Mouse (Mus musculus): ENCODE data around the gene Trpc5. TPM values are rescaled to one million over a fixed set of nuclear protein-coding genes. Genes with fewer than 3 reads are reported as not detected.
A peak's percentile ranks its signal among the peaks of the same experiment; 100 is the strongest.

Trpc5 gene
- polyA plus RNA-seq, 1 experiment, result not detected

GRCm38 (mm10) chrX:144335332-144336015, 352.5 kb downstream of the Trpc5 start:
- TF ChIP-seq CTCF (IDR thresholded peaks at IDR 0.05; ENCODE audit: low read depth, low read length), result no peak
- no peak for TF ChIP-seq POLR2A (IDR thresholded peaks at IDR 0.05; ENCODE audit: insufficient read depth, low read length)
- H3K9ac ChIP-seq (ENCODE audit: low read depth, poor library complexity, severe bottlenecking), result peak overlapping the region; percentile 77; the same call in 1 of the 2 replicates
- H3K27me3 ChIP-seq (ENCODE audit: control insufficient read depth, insufficient read depth, low read length, poor library complexity, severe bottlenecking), result no peaks in the 10 kb centered on the region
- H3K4me1 ChIP-seq (ENCODE audit: control insufficient read depth, insufficient read depth, low read length), result no peaks in the 10 kb centered on the region
- no peaks in the 10 kb centered on the region for H3K9me3 ChIP-seq (replicated peaks; ENCODE audit: control insufficient read depth, insufficient read depth, low read length, poor library complexity, severe bottlenecking)
- H3K27ac ChIP-seq (ENCODE audit: insufficient read depth, low read length), result peak overlapping the region; percentile 100
- H3K4me3 ChIP-seq (ENCODE audit: low read depth, low read length), result peak overlapping the region; percentile 60
- peaks cover 3% of the 10 kb centered on the region for H3K36me3 ChIP-seq (ENCODE audit: control insufficient read depth, insufficient read depth, low read length, poor library complexity, severe bottlenecking)

Other genes starting within 250 kb of the Trpc5 start
- gene Trpc5os, start 231.6 kb downstream of the Trpc5 start, polyA plus RNA-seq (2011; ENCODE audit: insufficient read depth, insufficient read length, low read depth, missing spikeins), result 0.28 and 0.50 TPM in 2 replicates
- gene Rtl4, start 727 bp upstream of the Trpc5 start, polyA plus RNA-seq (2011; ENCODE audit: insufficient read depth, insufficient read length, low read depth, missing spikeins), result not detected in 2 replicates